Mouse (Mus musculus) MEL-GATA-1-ER (cell line): ENCODE results near the gene Cxcl17.
"Not testable (repeated sequence)": the region's sequence is repeated elsewhere in the genome, so short reads cannot be mapped to it uniquely, and the experiment has no call there.

Experiments
- DNase-seq: peaks from one replicate; pipeline ENCODE4 v3.0.0-alpha.2; 2012; ENCODE audit warnings: low read depth; ENCODE audit errors: extremely low read depth

Gene Cxcl17

GRCm38 (mm10) chr7:25426380-25426779, 13.7 kb upstream of the Cxcl17 start:
- not testable (repeated sequence) for DNase-seq

- peak; percentile 31 for DNase-seq
Observed at GRCm38 (mm10) chr7:25424429-25424828, 11.7 kb upstream of the Cxcl17 start.

GRCm38 (mm10) chr7:25422286-25422841, 9.7 kb upstream of the Cxcl17 start:
- DNase-seq = no peak

GRCm38 (mm10) chr7:25419943-25420342, 7.3 kb upstream of the Cxcl17 start:
- DNase-seq = no peak

- no peak for DNase-seq
Observed at GRCm38 (mm10) chr7:25419536-25419935, 6.8 kb upstream of the Cxcl17 start.

- DNase-seq = peak; percentile 24
Observed at GRCm38 (mm10) chr7:25417597-25417996, 4.9 kb upstream of the Cxcl17 start.

- DNase-seq = no peak
Observed at GRCm38 (mm10) chr7:25411861-25412260, 825 bp downstream of the Cxcl17 start.

GRCm38 (mm10) chr7:25410969-25411615, 1.6 kb downstream of the Cxcl17 start:
- DNase-seq = no peak

- DNase-seq = peak; percentile 75
Observed at GRCm38 (mm10) chr7:25409114-25409760, 3.4 kb downstream of the Cxcl17 start.

GRCm38 (mm10) chr7:25406468-25406867, 6.2 kb downstream of the Cxcl17 start:
- DNase-seq = no peak

- peak; percentile 18 for DNase-seq
Observed at GRCm38 (mm10) chr7:25402671-25403101, 10.0 kb downstream of the Cxcl17 start.

GRCm38 (mm10) chr7:25401986-25402385, 10.7 kb downstream of the Cxcl17 start:
- no peak for DNase-seq

GRCm38 (mm10) chr7:25401551-25401950, 11.1 kb downstream of the Cxcl17 start:
- no peak for DNase-seq

GRCm38 (mm10) chr7:25399028-25399427, 13.7 kb downstream of the Cxcl17 start:
- not testable (repeated sequence) for DNase-seq

- DNase-seq = no peak
Observed at GRCm38 (mm10) chr7:25398610-25399009, 14.1 kb downstream of the Cxcl17 start, which contains the start of gene Lipe. Gene Lipe, minus strand, starts transcription at chr7:25398710.

- no peak for DNase-seq
Observed at GRCm38 (mm10) chr7:25396621-25397020, 16.1 kb downstream of the Cxcl17 start.

- peak; percentile 89 for DNase-seq
Observed at GRCm38 (mm10) chr7:25395558-25396521, 16.8 kb downstream of the Cxcl17 start.

GRCm38 (mm10) chr7:25395186-25395557, 17.5 kb downstream of the Cxcl17 start:
- DNase-seq = peak; percentile 40

- DNase-seq = no peak
Observed at GRCm38 (mm10) chr7:25394754-25395153, 17.9 kb downstream of the Cxcl17 start.

- DNase-seq = no peak
Observed at GRCm38 (mm10) chr7:25393451-25394210, 19.1 kb downstream of the Cxcl17 start.

- DNase-seq = no peak
Observed at GRCm38 (mm10) chr7:25392851-25393250, 19.8 kb downstream of the Cxcl17 start.
